Mouse (Mus musculus) hindbrain, embryonic 13.5 days (tissue): ENCODE measurements around the gene Rpa1. TPM values are rescaled to one million over a fixed set of nuclear protein-coding genes. Genes with fewer than 3 reads are reported as not detected.
"Not testable (repeated sequence)": the region's sequence is repeated elsewhere in the genome, so short reads cannot be mapped to it uniquely, and the experiment has no call there.

Source experiments
- ATAC-seq: fragments of 200-750 bp; cut with Nextera tagmentation; 2 replicates; pipeline ENCODE4 v1.8.0; 2017; ENCODE audit warnings: moderate TSS enrichment; ENCODE audit not compliant: low FRiP score
- H3K27ac ChIP-seq: fragments of 300-500 bp; sonication (generic); 2 replicates; pipeline ENCODE4 v1.5.1; 2015; ENCODE audit warnings: inconsistent platforms, mild to moderate bottlenecking, moderate library complexity
- H3K27me3 ChIP-seq: fragments of 300-500 bp; sonication (generic); 2 replicates; pipeline ENCODE4 v1.6.1; 2015; ENCODE audit warnings: mild to moderate bottlenecking, inconsistent platforms
- H3K36me3 ChIP-seq: fragments of 300-500 bp; sonication (generic); 2 replicates; pipeline ENCODE4 v1.6.1; 2015; ENCODE audit warnings: mild to moderate bottlenecking, inconsistent platforms
- H3K4me1 ChIP-seq: fragments of 300-500 bp; sonication (generic); replicated peaks from 2 replicates; pipeline ENCODE4 v1.6.1; 2015; ENCODE audit warnings: inconsistent platforms
- H3K4me2 ChIP-seq: fragments of 300-500 bp; sonication (generic); 2 replicates; pipeline ENCODE4 v1.6.1; 2015; ENCODE audit warnings: inconsistent platforms, mild to moderate bottlenecking, moderate library complexity
- H3K4me3 ChIP-seq: fragments of 300-500 bp; sonication (generic); 2 replicates; pipeline ENCODE4 v1.5.1; 2015; ENCODE audit warnings: mild to moderate bottlenecking, inconsistent platforms
- H3K9ac ChIP-seq: fragments of 300-500 bp; sonication (generic); 2 replicates; pipeline ENCODE4 v1.6.1; 2015; ENCODE audit warnings: mild to moderate bottlenecking, inconsistent platforms
- H3K9me3 ChIP-seq: fragments of 300-500 bp; sonication (generic); 2 replicates; pipeline ENCODE4 v1.6.1; 2016; ENCODE audit warnings: inconsistent platforms
- WGBS: fragments of 180-500 bp; shearing (Covaris S2); methylation state at CpG from one replicate; pipeline ENCODE4 v1.1.7; 2015; 5-methylcytosine and 5-hydroxymethylcytosine counted together
- polyA plus RNA-seq: library from polyadenylated mRNA; unstranded; fragments of >200 nt; fragmentation: Nextera tagmentation; extraction: Ambion mirVana; gene quantifications from 2 replicates; pipeline ENCODE4 v1.2.1, GENCODE M21; 2015

Rpa1 gene
- polyA plus RNA-seq, 1 experiment from 2014 or later, result 63.6 TPM

DNA sequence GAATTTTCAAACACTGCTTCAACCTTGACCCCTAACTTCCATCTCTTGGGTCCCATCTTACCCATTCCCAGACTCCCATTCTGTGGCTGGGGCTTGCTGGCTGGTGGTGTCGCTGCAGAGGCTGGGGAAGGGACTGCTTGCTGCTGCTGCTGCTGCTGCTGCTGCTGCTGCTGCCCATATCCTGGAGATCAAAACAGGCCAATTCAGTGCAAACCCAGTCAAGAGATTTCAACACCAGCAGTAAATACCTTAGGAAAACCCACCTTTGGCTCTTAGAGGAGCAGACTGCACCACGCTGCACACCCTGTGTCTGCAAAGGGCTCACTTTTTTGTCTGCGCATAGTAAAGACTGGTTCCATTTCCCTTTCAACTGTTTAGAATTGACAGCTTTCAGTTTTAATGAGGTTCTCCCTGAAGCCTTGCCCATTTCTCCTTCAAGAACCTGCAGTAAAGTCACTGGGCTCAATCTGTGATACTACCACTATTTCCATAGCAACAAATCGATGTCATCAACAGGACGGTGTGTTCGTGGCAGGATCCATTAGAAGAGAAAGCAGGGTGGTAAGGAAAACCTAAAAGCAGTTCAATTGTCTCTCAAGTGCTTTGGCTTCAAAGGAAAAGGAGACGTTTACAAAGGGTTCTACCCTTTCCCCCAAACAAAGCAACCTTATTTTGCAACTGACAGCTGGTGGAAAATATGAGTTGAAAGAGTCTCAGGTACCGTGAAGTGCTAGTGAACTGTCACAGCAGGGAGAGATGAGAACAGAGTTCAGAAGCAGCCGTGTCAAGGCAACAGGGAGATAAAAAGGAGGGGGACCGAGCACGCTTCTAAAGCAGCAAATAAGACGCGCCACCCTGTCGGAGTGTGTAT lies 29.5 kb downstream of the Rpa1 start:
- ATAC-seq, result no peak
- H3K36me3 ChIP-seq, result peaks cover 25% of the 10 kb centered on the region
- H3K27ac ChIP-seq, result peak overlapping the region; percentile 41; the same call in 1 of the 2 replicates
- H3K4me3 ChIP-seq, result no peak overlapping the region
- H3K27me3 ChIP-seq, result no peaks in the 10 kb centered on the region
- no peaks in the 10 kb centered on the region for H3K9me3 ChIP-seq
- H3K4me2 ChIP-seq, result no peak overlapping the region
- H3K4me1 ChIP-seq, result peaks cover 20% of the 10 kb centered on the region
- 62% methylated on average over 14 of the region's 14 CpGs for WGBS
- no peak overlapping the region for H3K9ac ChIP-seq

DNA sequence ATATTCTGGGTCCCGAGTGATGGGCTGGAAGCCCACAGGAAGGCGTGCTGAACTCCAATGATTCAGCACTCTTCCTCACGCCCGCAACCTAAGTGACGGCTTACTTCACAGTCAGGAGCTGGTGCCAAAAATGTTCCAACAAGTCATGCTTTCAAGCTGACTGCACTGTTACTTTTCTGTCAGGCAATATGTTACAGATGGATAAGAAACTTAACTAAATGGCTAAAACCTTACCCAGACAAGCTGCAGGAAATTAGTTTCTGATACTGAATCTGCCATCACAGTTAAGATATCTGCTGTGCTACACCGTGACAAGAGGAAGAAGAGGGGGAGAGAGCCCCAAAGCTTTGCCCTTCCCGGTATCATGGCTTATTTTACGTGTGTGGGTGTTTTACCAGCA lies 34.3 kb downstream of the Rpa1 start:
- no peak for ATAC-seq
- 93% methylated on average over 8 of the region's 8 CpGs for WGBS

DNA sequence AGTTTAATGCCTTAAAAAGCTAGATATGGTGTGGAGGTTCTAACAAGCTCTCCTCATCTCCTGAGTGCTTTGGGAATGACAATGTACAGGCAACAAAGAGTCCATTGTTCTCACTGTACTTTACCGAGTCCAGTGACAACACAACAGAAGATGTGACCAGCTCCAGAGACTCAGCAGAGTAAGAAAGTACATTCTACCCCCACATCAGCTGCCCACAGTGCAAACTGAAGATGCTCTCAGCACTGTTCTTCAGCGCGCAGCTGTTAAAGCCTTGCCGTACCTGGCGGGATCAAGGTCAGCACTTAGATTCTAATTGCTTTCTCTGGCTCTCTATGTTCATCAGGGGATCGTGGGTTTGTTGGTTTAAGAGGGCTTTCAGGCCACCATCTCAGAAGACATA lies 36.4 kb downstream of the Rpa1 start:
- Histone ChIP-seq H3K36me3 (peaks cover 73% of the 10 kb centered on the region), H3K4me2 (no peak overlapping the region), H3K27ac (no peak overlapping the region), H3K27me3 (no peaks in the 10 kb centered on the region), H3K9me3 (no peaks in the 10 kb centered on the region), H3K4me1 (no peaks in the 10 kb centered on the region), H3K9ac (no peak overlapping the region), H3K4me3 (no peak overlapping the region)
- WGBS, result 88% methylated on average over 6 of the region's 6 CpGs
- no peak for ATAC-seq

More for the DNA sequence above, 34.3 kb downstream of the Rpa1 start:
- Histone ChIP-seq H3K9me3 (no peaks in the 10 kb centered on the region), H3K4me2 (no peak overlapping the region), H3K27ac (no peak overlapping the region), H3K36me3 (peaks cover 63% of the 10 kb centered on the region), H3K9ac (no peak overlapping the region), H3K4me3 (no peak overlapping the region), H3K4me1 (peaks cover 8% of the 10 kb centered on the region), H3K27me3 (no peaks in the 10 kb centered on the region)

DNA sequence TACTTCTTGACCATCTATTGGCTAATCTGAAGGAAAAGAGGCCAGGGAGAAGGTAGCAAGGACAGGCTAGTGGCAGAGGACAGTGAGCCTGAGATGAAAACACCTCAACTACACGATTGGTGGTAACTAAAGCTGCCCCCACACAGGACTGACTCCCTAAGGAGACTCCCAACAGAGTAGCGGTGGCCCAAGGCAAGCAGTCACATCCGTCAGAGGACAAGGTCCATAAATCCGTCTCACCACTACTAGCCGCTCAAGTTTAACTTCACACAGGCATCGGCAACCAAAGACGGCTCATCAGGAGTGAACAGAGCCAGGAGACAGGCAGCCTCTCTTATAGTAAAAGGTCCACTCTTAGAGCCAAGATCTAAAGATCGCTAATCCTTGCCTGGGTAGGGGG lies 37.3 kb downstream of the Rpa1 start:
- Histone ChIP-seq H3K9ac (no peak overlapping the region), H3K4me2 (no peak overlapping the region), H3K27me3 (no peaks in the 10 kb centered on the region), H3K27ac (no peak overlapping the region), H3K9me3 (no peaks in the 10 kb centered on the region), H3K36me3 (peaks cover 77% of the 10 kb centered on the region), H3K4me1 (no peaks in the 10 kb centered on the region), H3K4me3 (no peak overlapping the region)
- no peak for ATAC-seq
- 87% methylated on average over 8 of the region's 8 CpGs for WGBS

DNA sequence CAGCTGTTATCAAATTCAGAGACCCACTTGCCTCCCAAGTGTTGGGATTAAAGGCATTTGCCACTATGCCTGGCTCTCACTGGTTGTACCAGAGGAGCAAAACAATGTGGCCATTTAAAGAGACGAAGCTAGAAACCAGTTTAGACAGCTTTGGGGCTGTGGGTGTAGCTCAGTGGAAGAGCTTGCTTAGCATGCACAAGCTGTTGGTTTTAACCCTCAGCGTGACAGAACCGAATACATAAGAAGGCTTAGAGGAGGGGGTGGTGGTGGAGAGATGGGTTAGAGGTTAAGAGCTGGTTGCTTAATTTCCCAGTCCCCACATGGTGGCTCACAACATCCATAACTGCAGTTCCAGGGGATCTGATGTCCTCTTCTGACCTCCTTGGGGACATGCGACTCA lies 39.5 kb downstream of the Rpa1 start:
- peaks cover 74% of the 10 kb centered on the region for H3K36me3 ChIP-seq
- H3K9me3 ChIP-seq, result no peaks in the 10 kb centered on the region
- WGBS, result 86% methylated on average over 4 of the region's 4 CpGs
- no peak overlapping the region; the same call in 1 of the 2 replicates for H3K27ac ChIP-seq
- no peak overlapping the region for H3K4me3 ChIP-seq
- no peaks in the 10 kb centered on the region for H3K4me1 ChIP-seq
- H3K4me2 ChIP-seq, result no peak overlapping the region
- H3K27me3 ChIP-seq, result no peaks in the 10 kb centered on the region
- no peak for ATAC-seq
- no peak overlapping the region for H3K9ac ChIP-seq

DNA sequence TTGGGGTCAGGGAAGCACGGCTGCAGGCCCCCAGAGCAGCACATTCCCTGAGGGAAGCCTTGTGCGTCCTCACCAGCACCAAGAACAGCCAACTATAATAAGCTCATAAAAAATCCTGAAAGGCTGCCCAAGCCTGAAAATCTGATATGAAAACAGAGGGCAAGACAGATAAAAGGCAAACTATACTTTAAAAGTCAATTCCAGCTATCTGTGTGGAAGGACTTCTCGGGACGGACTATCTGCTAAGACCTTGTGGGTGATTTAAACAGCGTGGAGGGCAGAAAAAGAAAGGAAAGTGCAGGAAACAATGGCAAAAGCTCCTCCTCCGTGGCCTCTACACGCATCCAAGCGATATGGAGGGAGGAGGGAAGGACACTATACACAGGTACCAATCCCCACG lies 43.3 kb downstream of the Rpa1 start:
- H3K4me3 ChIP-seq, result no peak overlapping the region
- no peak overlapping the region for H3K4me2 ChIP-seq
- no peak for ATAC-seq
- H3K27me3 ChIP-seq, result no peaks in the 10 kb centered on the region
- peaks cover 56% of the 10 kb centered on the region for H3K36me3 ChIP-seq
- no peaks in the 10 kb centered on the region for H3K9me3 ChIP-seq
- H3K27ac ChIP-seq, result no peak overlapping the region
- H3K9ac ChIP-seq, result no peak overlapping the region
- H3K4me1 ChIP-seq, result peaks cover 17% of the 10 kb centered on the region
- 85% methylated on average over 9 of the region's 9 CpGs for WGBS

DNA sequence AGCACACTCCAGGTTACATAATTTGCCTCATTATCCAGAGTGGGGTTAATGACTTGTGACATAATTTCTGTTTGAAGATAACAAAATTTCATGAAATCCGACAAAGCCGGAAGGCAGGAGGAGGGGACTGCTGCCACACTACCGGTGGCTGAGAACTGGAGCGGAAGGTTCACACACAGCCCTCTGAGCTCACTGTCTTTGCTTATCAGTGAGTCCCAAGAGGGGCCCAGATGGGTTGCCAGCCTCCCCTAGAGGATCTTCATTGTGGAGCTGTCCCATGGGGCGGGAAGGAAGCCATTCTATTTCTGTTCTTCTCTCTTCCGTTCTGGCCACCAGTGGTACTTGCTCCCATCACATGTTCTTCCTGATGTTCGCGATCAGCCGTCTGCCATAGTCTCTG lies 47.2 kb downstream of the Rpa1 start:
- peaks cover 24% of the 10 kb centered on the region for H3K36me3 ChIP-seq
- H3K27ac ChIP-seq, result peak overlapping the region; percentile 81
- H3K4me3 ChIP-seq, result no peak overlapping the region
- H3K4me1 ChIP-seq, result peaks cover 34% of the 10 kb centered on the region
- WGBS, result 76% methylated on average over 9 of the region's 9 CpGs
- no peaks in the 10 kb centered on the region for H3K9me3 ChIP-seq
- H3K9ac ChIP-seq, result no peak overlapping the region
- H3K4me2 ChIP-seq, result no peak overlapping the region
- no peak for ATAC-seq
- no peaks in the 10 kb centered on the region; the same call in 1 of the 2 replicates for H3K27me3 ChIP-seq

DNA sequence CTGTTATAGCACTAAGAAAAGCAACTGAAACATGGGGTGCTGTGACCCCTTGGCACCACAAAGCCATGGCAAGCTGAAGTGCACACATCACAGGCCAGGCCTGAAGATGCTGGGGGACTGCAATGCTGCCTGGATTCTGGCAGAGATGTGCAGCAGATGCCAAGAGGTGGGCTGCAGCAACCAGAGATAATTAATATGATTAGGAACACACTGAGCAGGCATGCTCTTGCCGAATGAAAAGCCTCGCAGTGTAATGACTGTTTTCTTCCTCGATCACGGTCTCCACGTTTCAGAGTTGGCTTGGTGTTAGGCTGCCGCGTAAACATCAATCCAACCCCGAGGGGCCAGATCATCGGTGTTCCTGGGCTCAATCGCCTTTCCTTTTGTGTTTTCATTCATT lies 48.3 kb downstream of the Rpa1 start:
- no peak overlapping the region for H3K4me3 ChIP-seq

DNA sequence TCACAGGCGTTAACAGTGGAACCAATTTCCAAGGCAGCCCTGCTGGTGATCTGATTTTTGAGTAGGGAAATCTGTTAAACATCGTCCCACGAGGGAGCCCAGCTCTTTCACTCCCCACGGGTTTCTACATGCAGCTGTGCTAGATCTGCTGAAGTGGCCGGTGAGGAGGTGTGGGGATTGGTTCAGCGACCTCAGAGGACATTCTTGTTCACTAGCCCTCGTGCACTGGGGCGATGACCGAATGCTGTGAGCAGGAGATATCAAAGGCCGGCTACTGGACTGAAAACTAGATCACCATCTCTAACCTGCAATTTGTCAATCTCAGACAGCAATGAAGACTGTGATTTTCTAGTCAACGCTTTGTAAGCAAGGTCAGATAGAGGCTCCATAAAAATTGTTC lies 49.6 kb downstream of the Rpa1 start:
- H3K4me1 ChIP-seq, result peaks cover 50% of the 10 kb centered on the region
- H3K4me3 ChIP-seq, result no peak overlapping the region
- ATAC-seq, result no peak
- WGBS, result 45% methylated on average over 11 of the region's 11 CpGs
- no peak overlapping the region for H3K4me2 ChIP-seq
- H3K9ac ChIP-seq, result no peak overlapping the region
- H3K27me3 ChIP-seq, result no peaks in the 10 kb centered on the region; the same call in 1 of the 2 replicates
- H3K9me3 ChIP-seq, result no peaks in the 10 kb centered on the region
- peaks cover 11% of the 10 kb centered on the region; the same call in 1 of the 2 replicates for H3K36me3 ChIP-seq
- no peak overlapping the region for H3K27ac ChIP-seq

More for the DNA sequence above, 48.3 kb downstream of the Rpa1 start:
- no peaks in the 10 kb centered on the region for H3K9me3 ChIP-seq
- WGBS, result 41% methylated on average over 10 of the region's 10 CpGs
- peaks cover 16% of the 10 kb centered on the region for H3K36me3 ChIP-seq
- H3K27me3 ChIP-seq, result no peaks in the 10 kb centered on the region; the same call in 1 of the 2 replicates
- H3K4me2 ChIP-seq, result no peak overlapping the region
- peak overlapping the region; percentile 81 for H3K27ac ChIP-seq
- H3K9ac ChIP-seq, result peak overlapping the region; percentile 24; the same call in 1 of the 2 replicates
- ATAC-seq, result peak; percentile 46; the same call in 1 of the 2 replicates
- peaks cover 37% of the 10 kb centered on the region for H3K4me1 ChIP-seq

DNA sequence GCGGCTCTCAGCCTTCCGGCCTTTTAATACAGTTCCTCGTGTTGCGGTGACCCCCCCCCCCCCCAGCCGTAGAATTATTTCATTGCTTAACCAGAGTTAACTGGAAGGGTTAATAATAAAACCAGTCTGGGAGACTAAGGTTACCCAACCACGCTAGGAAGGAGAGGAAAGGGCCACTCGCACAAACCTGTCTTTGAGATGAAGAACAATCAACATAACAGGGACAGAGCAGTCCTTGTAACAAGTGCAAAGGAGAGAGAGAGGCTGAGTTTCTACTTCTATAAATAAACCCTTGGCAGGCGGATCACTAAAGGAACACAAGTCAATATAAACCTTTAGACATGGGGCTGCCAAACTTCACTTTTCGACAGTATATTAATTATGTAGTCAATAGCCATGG lies 50.5 kb downstream of the Rpa1 start:
- Histone ChIP-seq H3K4me1 (peaks cover 58% of the 10 kb centered on the region), H3K27me3 (peaks cover 4% of the 10 kb centered on the region; the same call in 1 of the 2 replicates)
- ATAC-seq, result no peak

DNA sequence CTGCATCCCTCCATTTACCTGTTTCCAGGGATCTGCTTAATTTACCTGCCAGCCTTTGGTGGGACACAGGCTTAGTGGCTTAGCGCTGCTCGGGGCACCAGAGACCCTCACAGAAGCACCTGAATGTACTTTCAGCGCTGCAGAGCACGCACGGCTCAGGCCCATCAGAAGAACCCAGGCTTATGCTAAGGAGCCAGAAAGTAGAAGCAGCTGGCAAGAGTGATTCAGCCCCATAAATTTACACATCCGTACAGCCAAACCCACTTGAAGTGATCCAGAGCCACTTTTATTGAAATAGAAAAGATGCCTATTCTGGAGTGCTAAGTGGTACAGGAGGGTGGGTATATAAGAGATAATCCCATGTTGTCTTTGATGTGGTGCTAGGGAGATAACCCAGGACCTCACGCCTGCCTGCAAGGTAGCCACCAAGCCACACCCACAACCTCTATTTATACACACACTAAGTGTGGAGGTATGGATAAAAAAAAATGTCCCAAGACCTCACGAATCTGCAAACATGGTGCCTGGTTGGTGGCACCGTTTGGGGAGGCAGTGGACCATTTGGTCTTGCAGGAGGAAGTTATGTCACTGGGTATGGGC lies 51.6 kb downstream of the Rpa1 start:
- 86% methylated on average over 9 of the region's 9 CpGs for WGBS
- H3K36me3 ChIP-seq, result peaks cover 3% of the 10 kb centered on the region; the same call in 1 of the 2 replicates
- H3K4me1 ChIP-seq, result peaks cover 68% of the 10 kb centered on the region
- no peak overlapping the region for H3K27ac ChIP-seq
- no peaks in the 10 kb centered on the region for H3K9me3 ChIP-seq
- no peak overlapping the region for H3K4me3 ChIP-seq
- H3K4me2 ChIP-seq, result no peak overlapping the region
- ATAC-seq, result no peak
- peaks cover 10% of the 10 kb centered on the region; the same call in 1 of the 2 replicates for H3K27me3 ChIP-seq
- no peak overlapping the region for H3K9ac ChIP-seq

More for the DNA sequence above, 50.5 kb downstream of the Rpa1 start:
- no peak overlapping the region for H3K4me2 ChIP-seq
- no peak overlapping the region for H3K4me3 ChIP-seq
- H3K36me3 ChIP-seq, result peaks cover 10% of the 10 kb centered on the region; the same call in 1 of the 2 replicates
- H3K9me3 ChIP-seq, result no peaks in the 10 kb centered on the region
- H3K27ac ChIP-seq, result no peak overlapping the region
- 80% methylated on average over 9 of the region's 9 CpGs for WGBS
- no peak overlapping the region for H3K9ac ChIP-seq

DNA sequence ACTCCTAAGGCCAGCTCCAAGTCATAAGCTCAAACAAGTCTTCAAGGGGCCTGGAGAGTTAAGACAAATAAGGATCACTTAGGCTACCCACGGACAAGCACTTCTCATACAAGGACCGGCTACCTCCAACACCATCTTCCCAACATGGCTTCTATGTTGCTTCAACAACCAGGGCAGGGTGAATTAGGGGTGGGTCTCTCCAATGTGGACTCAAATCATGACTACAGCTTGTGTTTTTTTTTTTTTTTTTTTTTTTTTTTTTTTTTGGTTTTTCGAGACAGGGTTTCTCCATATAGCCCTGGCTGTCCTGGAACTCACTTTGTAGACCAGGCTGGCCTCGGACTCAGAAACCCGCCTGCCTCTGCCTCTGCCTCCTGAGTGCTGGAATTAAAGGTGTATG lies 52.6 kb downstream of the Rpa1 start:
- Histone ChIP-seq H3K4me1 (peaks cover 64% of the 10 kb centered on the region), H3K27me3 (peaks cover 10% of the 10 kb centered on the region; the same call in 1 of the 2 replicates)
- H3K9ac ChIP-seq, H3K4me3 ChIP-seq, H3K36me3 ChIP-seq, H3K9me3 ChIP-seq, ATAC-seq, H3K4me2 ChIP-seq, H3K27ac ChIP-seq: not testable (repeated sequence)
- 93% methylated on average over 5 of the region's 5 CpGs for WGBS
